Mouse (Mus musculus) forebrain, embryonic 15.5 days (tissue): ENCODE measurements around the gene Pilrb2. TPM values are rescaled to one million over a fixed set of nuclear protein-coding genes. Genes with fewer than 3 reads are reported as not detected.
"Not testable (repeated sequence)": the region's sequence is repeated elsewhere in the genome, so short reads cannot be mapped to it uniquely, and the experiment has no call there.

Source experiments
- ATAC-seq: fragments of 200-750 bp; cut with Nextera tagmentation; replicated peaks from 2 replicates; pipeline ENCODE4 v1.8.0; 2017; ENCODE audit warnings: mild to moderate bottlenecking, moderate TSS enrichment, moderate library complexity
- H3K27ac ChIP-seq: fragments of 300-500 bp; sonication (generic); replicated peaks from 2 replicates; pipeline ENCODE4 v1.5.1; 2015; ENCODE audit warnings: mild to moderate bottlenecking, inconsistent platforms
- H3K27me3 ChIP-seq: fragments of 300-500 bp; sonication (generic); 2 replicates; pipeline ENCODE4 v1.6.1; 2015; ENCODE audit warnings: inconsistent platforms
- H3K36me3 ChIP-seq: fragments of 300-500 bp; sonication (generic); 2 replicates; pipeline ENCODE4 v1.6.1; 2015; ENCODE audit warnings: mild to moderate bottlenecking, inconsistent platforms
- H3K4me1 ChIP-seq: fragments of 300-500 bp; sonication (generic); 2 replicates; pipeline ENCODE4 v1.6.1; 2015; ENCODE audit warnings: inconsistent platforms
- H3K4me2 ChIP-seq: fragments of 300-500 bp; sonication (generic); replicated peaks from 2 replicates; pipeline ENCODE4 v1.6.1; 2015; ENCODE audit warnings: mild to moderate bottlenecking, inconsistent platforms
- H3K4me3 ChIP-seq: fragments of 300-500 bp; sonication (generic); 2 replicates; pipeline ENCODE4 v1.5.1; 2015; ENCODE audit warnings: mild to moderate bottlenecking, inconsistent platforms
- H3K9ac ChIP-seq: fragments of 300-500 bp; sonication (generic); replicated peaks from 2 replicates; pipeline ENCODE4 v1.6.1; 2015; ENCODE audit warnings: mild to moderate bottlenecking, inconsistent platforms
- H3K9me3 ChIP-seq: fragments of 300-500 bp; sonication (generic); 2 replicates; pipeline ENCODE4 v1.6.1; 2016; ENCODE audit warnings: inconsistent platforms
- WGBS: fragments of 180-500 bp; shearing (Covaris S2); methylation state at CpG from one replicate; pipeline ENCODE4 v1.1.7; 2015; ENCODE audit warnings: mixed read lengths; 5-methylcytosine and 5-hydroxymethylcytosine counted together
- polyA plus RNA-seq: library from polyadenylated mRNA; unstranded; fragments of >200 nt; fragmentation: Nextera tagmentation; extraction: Ambion mirVana; gene quantifications from 2 replicates; pipeline ENCODE4 v1.2.1, GENCODE M21; 2015

Pilrb2 gene
- polyA plus RNA-seq, 1 experiment from 2014 or later = not detected

- H3K9me3 ChIP-seq, H3K27ac ChIP-seq, H3K4me2 ChIP-seq, H3K27me3 ChIP-seq, H3K4me1 ChIP-seq, H3K9ac ChIP-seq, H3K4me3 ChIP-seq, H3K36me3 ChIP-seq, ATAC-seq: not testable (repeated sequence)
- 77% methylated on average over 2 of the region's 2 CpGs for WGBS
These were observed 3.0 kb downstream of the Pilrb2 start for GRCm38 (mm10) chr5:137868600-137868999.

- H3K36me3 ChIP-seq, H3K9ac ChIP-seq, H3K4me2 ChIP-seq, ATAC-seq, H3K27me3 ChIP-seq, H3K4me1 ChIP-seq, H3K4me3 ChIP-seq, H3K27ac ChIP-seq, H3K9me3 ChIP-seq: not testable (repeated sequence)
- WGBS = 83% methylated on average over 1 of the region's 1 CpGs
These were observed 7.6 kb downstream of the Pilrb2 start for GRCm38 (mm10) chr5:137864008-137864407.

GRCm38 (mm10) chr5:137857960-137858710, 13.5 kb downstream of the Pilrb2 start, which contains the start of gene Pilrb1:
Gene Pilrb1, minus strand, starts transcription at chr5:137858106.
- H3K4me3 ChIP-seq, H3K9ac ChIP-seq, H3K4me1 ChIP-seq, H3K4me2 ChIP-seq, H3K27me3 ChIP-seq, H3K9me3 ChIP-seq, H3K27ac ChIP-seq, H3K36me3 ChIP-seq, ATAC-seq: not testable (repeated sequence)
- 64% methylated on average over 2 of the region's 2 CpGs for WGBS

GRCm38 (mm10) chr5:137856870-137857269, 14.7 kb downstream of the Pilrb2 start:
- 82% methylated on average over 5 of the region's 5 CpGs for WGBS
- H3K4me2 ChIP-seq, H3K9me3 ChIP-seq, H3K27ac ChIP-seq, H3K4me3 ChIP-seq, H3K4me1 ChIP-seq, H3K36me3 ChIP-seq, H3K9ac ChIP-seq, H3K27me3 ChIP-seq, ATAC-seq: not testable (repeated sequence)

- H3K27ac ChIP-seq, H3K9me3 ChIP-seq, H3K4me2 ChIP-seq, H3K9ac ChIP-seq, H3K36me3 ChIP-seq, ATAC-seq, H3K27me3 ChIP-seq, H3K4me3 ChIP-seq, H3K4me1 ChIP-seq: not testable (repeated sequence)
- 83% methylated on average over 3 of the region's 3 CpGs for WGBS
These were observed 16.7 kb downstream of the Pilrb2 start for GRCm38 (mm10) chr5:137854907-137855306.

- H3K4me2 ChIP-seq, H3K4me3 ChIP-seq, H3K27ac ChIP-seq, H3K9me3 ChIP-seq, ATAC-seq, H3K9ac ChIP-seq, H3K4me1 ChIP-seq, H3K27me3 ChIP-seq, H3K36me3 ChIP-seq: not testable (repeated sequence)
- 91% methylated on average over 1 of the region's 1 CpGs for WGBS
These were observed 21.3 kb downstream of the Pilrb2 start for GRCm38 (mm10) chr5:137850313-137850712.

- H3K4me1 ChIP-seq, H3K9me3 ChIP-seq, ATAC-seq, H3K27me3 ChIP-seq, H3K9ac ChIP-seq, H3K27ac ChIP-seq, H3K36me3 ChIP-seq, H3K4me2 ChIP-seq, H3K4me3 ChIP-seq: not testable (repeated sequence)
These were observed 34.5 kb downstream of the Pilrb2 start for GRCm38 (mm10) chr5:137837110-137837509.

- Histone ChIP-seq H3K9me3 (no peaks in the 10 kb centered on the region), H3K36me3 (no peaks in the 10 kb centered on the region), H3K4me1 (no peaks in the 10 kb centered on the region), H3K9ac (no peak overlapping the region), H3K27me3 (no peaks in the 10 kb centered on the region), H3K27ac (no peak overlapping the region), H3K4me2 (no peak overlapping the region), H3K4me3 (no peak overlapping the region)
- ATAC-seq = no peak
These were observed 35.0 kb downstream of the Pilrb2 start for GRCm38 (mm10) chr5:137836611-137837010.

GRCm38 (mm10) chr5:137835966-137836520, 35.6 kb downstream of the Pilrb2 start, which contains the start of gene Pilra:
Gene Pilra, minus strand, starts transcription at chr5:137836281.
- ATAC-seq, H3K9ac ChIP-seq, H3K36me3 ChIP-seq, H3K27me3 ChIP-seq, H3K4me2 ChIP-seq, H3K4me1 ChIP-seq, H3K9me3 ChIP-seq, H3K27ac ChIP-seq, H3K4me3 ChIP-seq: not testable (repeated sequence)
- WGBS = 77% methylated on average over 2 of the region's 2 CpGs

GRCm38 (mm10) chr5:137833500-137833899, 38.1 kb downstream of the Pilrb2 start:
- Histone ChIP-seq H3K4me3 (no peak overlapping the region), H3K27ac (no peak overlapping the region), H3K27me3 (no peaks in the 10 kb centered on the region), H3K9ac (no peak overlapping the region), H3K9me3 (no peaks in the 10 kb centered on the region), H3K36me3 (no peaks in the 10 kb centered on the region), H3K4me1 (no peaks in the 10 kb centered on the region), H3K4me2 (no peak overlapping the region)
- 55% methylated on average over 4 of the region's 4 CpGs for WGBS
- ATAC-seq = no peak

- Histone ChIP-seq H3K4me1 (no peaks in the 10 kb centered on the region), H3K4me2 (no peak overlapping the region), H3K4me3 (no peak overlapping the region), H3K27ac (no peak overlapping the region), H3K9me3 (no peaks in the 10 kb centered on the region), H3K9ac (no peak overlapping the region), H3K27me3 (no peaks in the 10 kb centered on the region), H3K36me3 (no peaks in the 10 kb centered on the region)
- 81% methylated on average over 6 of the region's 6 CpGs for WGBS
- no peak for ATAC-seq
These were observed 40.1 kb downstream of the Pilrb2 start for GRCm38 (mm10) chr5:137831506-137831905.

GRCm38 (mm10) chr5:137831106-137831505, 40.5 kb downstream of the Pilrb2 start:
- ATAC-seq = no peak
- Histone ChIP-seq H3K36me3 (no peaks in the 10 kb centered on the region), H3K9me3 (no peaks in the 10 kb centered on the region), H3K4me3 (no peak overlapping the region), H3K9ac (no peak overlapping the region), H3K27ac (no peak overlapping the region), H3K27me3 (no peaks in the 10 kb centered on the region), H3K4me1 (no peaks in the 10 kb centered on the region), H3K4me2 (no peak overlapping the region)
- WGBS = 93% methylated on average over 4 of the region's 4 CpGs

GRCm38 (mm10) chr5:137830238-137830637, 41.4 kb downstream of the Pilrb2 start:
- Histone ChIP-seq H3K27me3 (no peaks in the 10 kb centered on the region), H3K4me3 (no peak overlapping the region), H3K4me1 (no peaks in the 10 kb centered on the region), H3K4me2 (no peak overlapping the region), H3K36me3 (no peaks in the 10 kb centered on the region), H3K9ac (no peak overlapping the region), H3K9me3 (no peaks in the 10 kb centered on the region), H3K27ac (no peak overlapping the region)
- ATAC-seq = no peak
- 87% methylated on average over 7 of the region's 7 CpGs for WGBS
